Mouse (Mus musculus) skeletal muscle tissue, adult 2 months (tissue): ENCODE data around the gene Magea5.
A peak's percentile ranks its signal among the peaks of the same experiment; 100 is the strongest.
"Not testable (repeated sequence)": the region's sequence is repeated elsewhere in the genome, so short reads cannot be mapped to it uniquely, and the experiment has no call there.

Source experiments
- DNase-seq: peaks from one replicate; pipeline ENCODE4 v3.0.0-alpha.2; 2012; ENCODE audit warnings: low read depth, low spot score

Magea5 gene

GRCm38 (mm10) chrX:155063045-155063444 lies at the start of gene Magea5:
Gene Magea5, minus strand, starts transcription at chrX:155063145.
- DNase-seq, result not testable (repeated sequence)

GRCm38 (mm10) chrX:155098024-155098423 lies 35.1 kb upstream of the Magea5 start:
- peak; percentile 4 for DNase-seq

- not testable (repeated sequence) for DNase-seq
Measured at GRCm38 (mm10) chrX:155093566-155093965, 30.6 kb upstream of the Magea5 start, which contains the start of gene Magea2. Gene Magea2, minus strand, starts transcription at chrX:155093666.

GRCm38 (mm10) chrX:155089693-155090092 lies 26.7 kb upstream of the Magea5 start, which contains the start of gene Magea1:
Gene Magea1, minus strand, starts transcription at chrX:155089793.
- DNase-seq, result not testable (repeated sequence)
